Mouse (Mus musculus): ENCODE measurements around the gene Tmco5b. TPM values are rescaled to one million over a fixed set of nuclear protein-coding genes. Genes with fewer than 3 reads are reported as not detected.

Tmco5b gene
- not detected for total RNA-seq (2021)
- long read RNA-seq, experiment 1 = 0 reads
- long read RNA-seq, experiment 2 = 0 reads

GRCm38 (mm10) chr2:113285432-113285831, at the start of gene Tmco5b:
Gene Tmco5b (plus strand): TSS chr2:113285732.
- no peak for DNase-seq
- intact Hi-C loops (cut with DNase I) = no loop called here

- intact Hi-C loops (cut with DNase I) = no loop called here
- no peak for DNase-seq
Measured at GRCm38 (mm10) chr2:113236993-113237392, 48.5 kb upstream of the Tmco5b start.

- intact Hi-C loops (cut with DNase I) = no loop called here
- no peak for DNase-seq
Measured at GRCm38 (mm10) chr2:113238871-113239270, 46.7 kb upstream of the Tmco5b start.

GRCm38 (mm10) chr2:113302349-113303239, 17.1 kb downstream of the Tmco5b start:
- intact Hi-C loops (cut with DNase I) = loop anchor here (2.0 to 10.0 kb wide), 2 partner anchors 502 kb away; no protein-coding TSS in a partner anchor
- peak in 1 of 2 experiments; percentile 29 for DNase-seq

GRCm38 (mm10) chr2:113303240-113303538, 17.7 kb downstream of the Tmco5b start:
- intact Hi-C loops (cut with DNase I) = loop anchor here (2.0 to 10.0 kb wide), 2 partner anchors 502 kb away; no protein-coding TSS in a partner anchor
- DNase-seq = no peak

- DNase-seq = peak; percentile 57 to 77
- intact Hi-C loops (cut with DNase I) = loop anchor here (1.0 to 10.0 kb wide), 2 partner anchors 126 to 499 kb away; no protein-coding TSS in a partner anchor
Measured at GRCm38 (mm10) chr2:113305339-113305738, 19.8 kb downstream of the Tmco5b start.

- no peak for DNase-seq
- intact Hi-C loops (cut with DNase I) = no loop called here
Measured at GRCm38 (mm10) chr2:113311211-113311610, 25.7 kb downstream of the Tmco5b start.

GRCm38 (mm10) chr2:113323016-113323415, 37.5 kb downstream of the Tmco5b start:
- intact Hi-C loops (cut with DNase I) = no loop called here
- peak; percentile 22 to 34 for DNase-seq

- DNase-seq = no peak
- intact Hi-C loops (cut with DNase I) = no loop called here
Measured at GRCm38 (mm10) chr2:113333799-113334541, 48.4 kb downstream of the Tmco5b start.

GRCm38 (mm10) chr2:113335561-113336294, 50.2 kb downstream of the Tmco5b start:
- intact Hi-C loops (cut with DNase I) = no loop called here
- no peak for DNase-seq

GRCm38 (mm10) chr2:113344536-113344935, 59.0 kb downstream of the Tmco5b start:
- intact Hi-C loops (cut with DNase I) = no loop called here
- DNase-seq = no peak

Other genes starting within 250 kb of the Tmco5b start
- gene Ryr3, start 68.6 kb upstream of the Tmco5b start, total RNA-seq (2021) = 1 to 10 TPM in 1 of 2 experiments, under 1 TPM in 1; 1.00 to 1.4 TPM
- 10 to 100 TPM; 24.3 to 26.9 TPM for gene Fmn1, start 42.0 kb downstream of the Tmco5b start, total RNA-seq (2021)